ENCODE assay signal across 8 mouse cellular contexts in genomic region chr15:99584407-99585202, GRCm38 (mm10). TPM values are rescaled to one million over a fixed set of nuclear protein-coding genes. Genes with fewer than 3 reads are reported as not detected.
A peak's percentile ranks its signal among the peaks of the same experiment; 100 is the strongest.
DNase-seq lines count a peak whose midpoint lies in the region; ATAC-seq lines count a peak whose summit lies in the region.

No protein-coding gene starts in this region.

- peak; percentile 43; the same call in 1 of the 2 replicates for ATAC-seq in intestine, embryonic 15.5 days

- peak overlapping the region; percentile 33 for H3K4me3 ChIP-seq in intestine, embryonic 15.5 days (replicated peaks)

- WGBS in intestine, embryonic 15.5 days, result under 1% methylated on average over 24 of the region's 24 CpGs

- peak overlapping the region; percentile 71 for H3K4me2 ChIP-seq in intestine, embryonic 15.5 days (replicated peaks)

- no peak overlapping the region for H3K9ac ChIP-seq in intestine, embryonic 15.5 days

- H3K27ac ChIP-seq in intestine, embryonic 15.5 days, result no peak overlapping the region

- H3K27me3 ChIP-seq in intestine, embryonic 15.5 days (replicated peaks), result peaks cover 85% of the 10 kb centered on the region

- H3K36me3 ChIP-seq in intestine, embryonic 15.5 days, result no peaks in the 10 kb centered on the region

- H3K4me1 ChIP-seq in intestine, embryonic 15.5 days (replicated peaks), result peaks cover 18% of the 10 kb centered on the region

- H3K9me3 ChIP-seq in intestine, embryonic 15.5 days, result no peaks in the 10 kb centered on the region

- DNase-seq in adrenal gland, adult 2 months, result peak; percentile 15
- DNase-seq in adrenal gland, postnatal 10 days, result no peak
- DNase-seq in embryo, embryonic 11 days, result peak; percentile 53
- DNase-seq in lung, postnatal 10 days, result peak; percentile 55
- DNase-seq in urinary bladder, postnatal 14 days (ENCODE audit: low spot score), result peak; percentile 56
- no peak for DNase-seq in layer of hippocampus, adult 18-20 months (ENCODE audit: low spot score in 2 of 2)
- no peak for DNase-seq in cerebellum, adult 11 months

RNA-seq across cellular contexts. Expression of gene Aqp2, which starts 5.8 kb away (rescaled TPM):
- total RNA-seq in adrenal gland, adult 2 months (2021), result 1 to 10 TPM in 1 of 2 experiments, under 1 TPM in 1; 0.81 to 3.5 TPM
- 0.40 and 0.59 TPM in 2 replicates for polyA plus RNA-seq in adrenal gland, adult 2 months (2012; rRNA removed)
- 1 to 10 TPM in 1 of 2 experiments, under 1 TPM in 1; 0.33 to 1.4 TPM for total RNA-seq in adrenal gland, postnatal 10 days (2021)
- 0.11 TPM in 1 of 2 replicates, not detected in the other for polyA plus RNA-seq in intestine, embryonic 15.5 days (2015; fragmentation: Nextera tagmentation; extraction: Ambion mirVana)
- total RNA-seq in layer of hippocampus, adult 18-20 months (2021), result not detected

RNA-seq across cellular contexts. Expression of gene Aqp5, which starts 6.0 kb away (rescaled TPM):
- total RNA-seq in adrenal gland, adult 2 months (2021), result 1 to 10 TPM; 1.1 to 3.4 TPM
- polyA plus RNA-seq in adrenal gland, adult 2 months (2012; rRNA removed), result 0.86 and 1.6 TPM in 2 replicates
- 1 to 10 TPM in 1 of 2 experiments, under 1 TPM in 1; 0.61 to 1.6 TPM for total RNA-seq in adrenal gland, postnatal 10 days (2021)
- polyA plus RNA-seq in intestine, embryonic 15.5 days (2015; fragmentation: Nextera tagmentation; extraction: Ambion mirVana), result 0.65 and 1.1 TPM in 2 replicates
- not detected for total RNA-seq in layer of hippocampus, adult 18-20 months (2021)

RNA-seq across cellular contexts. Expression of gene Aqp6, which starts 16.6 kb away (rescaled TPM):
- total RNA-seq in adrenal gland, adult 2 months (2021), result not detected
- polyA plus RNA-seq in adrenal gland, adult 2 months (2012; rRNA removed), result not detected in 2 replicates
- total RNA-seq in adrenal gland, postnatal 10 days (2021), result not detected
- polyA plus RNA-seq in intestine, embryonic 15.5 days (2015; fragmentation: Nextera tagmentation; extraction: Ambion mirVana), result not detected in 2 replicates
- not detected for total RNA-seq in layer of hippocampus, adult 18-20 months (2021)

RNA-seq across cellular contexts. Expression of gene Faim2, which starts 56.6 kb away (rescaled TPM):
- 10 to 100 TPM; 32.2 to 33.3 TPM for total RNA-seq in adrenal gland, adult 2 months (2021)
- polyA plus RNA-seq in adrenal gland, adult 2 months (2012; rRNA removed), result 8.8 and 14.3 TPM in 2 replicates
- total RNA-seq in adrenal gland, postnatal 10 days (2021), result 10 to 100 TPM; 10.5 to 13.7 TPM
- 0.60 and 0.61 TPM in 2 replicates for polyA plus RNA-seq in intestine, embryonic 15.5 days (2015; fragmentation: Nextera tagmentation; extraction: Ambion mirVana)
- 100 to 1,000 TPM; 421 to 452 TPM for total RNA-seq in layer of hippocampus, adult 18-20 months (2021)

Comparison
In these comparisons a context has a peak if more than half of its experiments do, and no peak if none do; other contexts are left out.
1. DNase-seq: peak in adrenal gland, adult 2 months (single experiment), embryo, embryonic 11 days (single experiment), lung, postnatal 10 days (single experiment) and urinary bladder, postnatal 14 days (single experiment); none in adrenal gland, postnatal 10 days (single experiment), layer of hippocampus, adult 18-20 months (0 of 2) and cerebellum, adult 11 months (single experiment).